Mouse (Mus musculus) bone marrow macrophage, adult 2 months (primary cell): ENCODE data around the gene Prmt3. TPM values are rescaled to one million over a fixed set of nuclear protein-coding genes. Genes with fewer than 3 reads are reported as not detected.
A peak's percentile ranks its signal among the peaks of the same experiment; 100 is the strongest.

ENCODE experiments used
- H3K27ac ChIP-seq: 2 replicates; pipeline ENCODE4 v1.5.1; 2012; ENCODE audit warnings: low read depth, low read length; ENCODE audit not compliant: insufficient read depth
- H3K4me1 ChIP-seq: 2 replicates; pipeline ENCODE4 v1.6.1; 2012; ENCODE audit warnings: low read length; ENCODE audit not compliant: control insufficient read depth, insufficient read depth
- H3K4me3 ChIP-seq: 2 replicates; pipeline ENCODE4 v1.5.1; 2012; ENCODE audit warnings: mild to moderate bottlenecking, low read length, moderate library complexity; ENCODE audit not compliant: insufficient read depth
- CTCF ChIP-seq: IDR thresholded peaks from 2 replicates; pipeline ENCODE4 v1.5.1; 2012; ENCODE audit warnings: low read depth, mild to moderate bottlenecking, low read length, moderate library complexity
- POLR2A ChIP-seq: IDR thresholded peaks from 2 replicates; pipeline ENCODE4 v1.6.1; 2012; ENCODE audit warnings: mild to moderate bottlenecking, low read depth, low read length, borderline replicate concordance
- polyA plus RNA-seq: library from polyadenylated mRNA; stranded (reverse); fragments of >200 nt; gene quantifications from 2 replicates; pipeline ENCODE4 v1.2.4, GENCODE M21; 2012; ENCODE audit not compliant: missing spikeins, insufficient read depth, insufficient read length

Gene Prmt3
- polyA plus RNA-seq, 1 experiment = 9.2 TPM

DNA sequence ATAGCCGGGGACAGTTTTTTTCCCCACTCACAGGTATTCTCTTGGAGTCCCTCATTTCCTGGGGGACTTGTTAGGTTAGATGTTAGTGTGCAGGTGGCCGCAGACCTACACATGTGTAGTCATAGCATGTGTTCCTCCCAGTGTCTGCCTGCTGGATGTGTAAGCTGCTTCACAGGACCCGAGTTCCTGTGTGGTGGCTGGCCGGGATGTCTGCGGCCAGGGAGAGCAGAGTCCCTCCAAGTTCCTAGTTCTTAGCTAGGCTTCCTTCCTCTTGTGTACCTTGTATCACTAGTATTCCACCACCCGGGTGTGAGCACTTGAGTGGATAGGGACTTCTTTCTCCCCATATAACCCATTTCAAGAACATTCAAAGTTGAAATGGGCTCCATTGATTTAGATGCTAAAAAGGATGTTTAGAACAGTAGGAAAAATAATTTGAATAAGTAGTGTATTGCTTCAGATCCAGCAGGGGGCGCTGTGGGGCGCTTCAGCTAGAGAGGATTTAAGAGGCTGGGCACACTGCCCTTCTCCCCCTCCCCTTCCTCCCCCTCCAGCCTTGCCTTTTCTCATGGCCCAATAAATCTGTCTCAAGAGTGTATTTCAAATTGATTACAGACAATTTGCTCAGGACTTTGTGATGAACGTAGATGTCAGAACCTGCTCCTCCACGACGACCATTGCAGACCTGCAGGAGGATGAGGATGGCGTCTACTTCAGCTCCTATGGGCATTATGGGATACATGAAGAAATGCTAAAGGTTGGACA, 8.7 kb downstream of the Prmt3 start:
- Histone ChIP-seq H3K4me1 (peaks cover 18% of the 10 kb centered on the region), H3K27ac (no peak overlapping the region), H3K4me3 (no peak overlapping the region)
- TF ChIP-seq POLR2A (no peak), CTCF (peak; percentile 92)

DNA sequence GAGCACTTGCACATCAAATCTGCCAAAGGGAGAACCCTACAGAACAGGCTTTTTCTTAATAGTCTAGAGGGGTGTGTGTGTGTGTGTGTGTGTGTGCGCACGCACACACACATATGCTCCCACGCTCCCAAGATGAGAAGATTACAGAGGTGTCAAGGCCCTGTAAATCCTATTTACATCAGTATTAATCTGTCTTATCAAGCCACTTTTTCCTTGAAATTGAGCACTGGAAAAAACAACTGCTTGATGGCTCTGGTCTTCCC, 9.2 kb downstream of the Prmt3 start:
- Histone ChIP-seq H3K27ac (no peak overlapping the region), H3K4me1 (peaks cover 18% of the 10 kb centered on the region), H3K4me3 (no peak overlapping the region)
- TF ChIP-seq POLR2A = no peak
- no peak for TF ChIP-seq CTCF

DNA sequence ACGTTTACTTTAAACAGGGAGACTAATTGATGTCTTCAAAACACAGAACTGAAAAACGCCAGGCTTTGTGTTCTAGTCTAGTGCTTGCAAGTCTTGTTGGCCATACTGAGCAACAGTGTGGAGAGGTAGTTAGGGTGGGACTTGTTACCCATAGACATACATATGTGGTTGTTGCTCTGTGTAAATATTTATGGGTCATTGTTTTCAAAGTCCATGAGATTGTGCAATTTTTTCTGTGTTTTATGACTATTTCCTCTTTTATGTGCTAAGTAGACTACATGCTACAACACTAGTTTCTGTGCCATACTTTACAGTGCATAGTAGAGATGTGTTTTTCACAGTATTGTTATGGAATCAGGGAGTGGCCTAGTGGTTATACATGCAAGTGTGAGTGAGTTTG, 16.2 kb downstream of the Prmt3 start:
- H3K27ac ChIP-seq = no peak overlapping the region
- TF ChIP-seq POLR2A (no peak), CTCF (no peak)
- H3K4me3 ChIP-seq = no peak overlapping the region
- peaks cover 11% of the 10 kb centered on the region for H3K4me1 ChIP-seq

- H3K4me3 ChIP-seq = no peak overlapping the region
- H3K4me1 ChIP-seq = peaks cover 11% of the 10 kb centered on the region
- TF ChIP-seq POLR2A (no peak), CTCF (no peak)
- no peak overlapping the region for H3K27ac ChIP-seq
Observed at GRCm38 (mm10) chr7:49797171-49797570, 19.0 kb downstream of the Prmt3 start.

- no peak overlapping the region for H3K27ac ChIP-seq
- TF ChIP-seq POLR2A (no peak), CTCF (no peak)
- H3K4me3 ChIP-seq = no peak overlapping the region
- peaks cover 5% of the 10 kb centered on the region for H3K4me1 ChIP-seq
Observed at GRCm38 (mm10) chr7:49803511-49803910, 25.4 kb downstream of the Prmt3 start.

DNA sequence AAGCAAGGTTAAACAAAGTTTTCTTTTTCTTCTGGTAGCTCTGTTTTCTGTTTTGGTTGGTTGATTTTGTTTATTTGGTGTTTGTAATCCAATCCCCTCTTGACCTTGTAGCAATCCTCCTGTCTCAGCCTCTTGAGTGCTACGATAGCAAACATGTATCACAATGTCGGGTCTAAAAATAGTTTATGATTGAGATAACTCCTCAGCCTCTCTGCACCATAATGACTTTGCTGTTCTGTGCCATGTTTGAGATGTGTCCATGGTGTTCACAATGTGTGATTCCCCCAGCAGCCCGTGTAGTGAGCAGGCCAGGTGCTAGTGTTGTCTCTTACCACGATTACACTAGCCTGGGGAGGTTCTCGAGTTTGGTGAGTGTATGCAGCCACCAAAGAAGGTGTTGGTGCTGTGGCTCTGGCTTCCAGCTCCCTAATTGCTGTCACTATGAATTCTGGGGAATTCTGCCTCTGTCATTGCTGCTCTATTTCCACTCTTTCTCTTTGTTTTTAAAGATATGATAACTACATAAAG, 26.6 kb downstream of the Prmt3 start:
- Histone ChIP-seq H3K27ac (no peak overlapping the region), H3K4me3 (no peak overlapping the region), H3K4me1 (peaks cover 5% of the 10 kb centered on the region)
- TF ChIP-seq CTCF (no peak), POLR2A (no peak)

DNA sequence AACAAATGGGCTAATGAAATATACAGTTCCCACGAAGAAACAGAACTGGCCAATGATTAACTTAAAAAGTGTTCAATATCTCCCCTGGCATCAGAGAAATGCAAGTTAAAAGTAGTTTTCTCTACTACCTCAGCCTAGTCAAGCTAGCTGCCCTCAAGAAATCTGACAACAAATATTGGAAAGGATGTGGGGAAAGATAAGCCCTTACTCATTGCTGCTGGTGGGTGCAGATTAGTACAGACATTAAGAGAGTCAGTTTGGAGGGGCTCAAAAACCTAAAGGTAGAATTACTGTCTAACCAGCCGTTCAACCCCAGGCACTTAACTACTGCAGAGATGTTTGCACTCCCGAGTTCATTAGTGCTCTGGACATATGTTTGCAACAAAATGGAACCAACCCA, 27.5 kb downstream of the Prmt3 start:
- peaks cover 5% of the 10 kb centered on the region for H3K4me1 ChIP-seq
- no peak overlapping the region for H3K4me3 ChIP-seq
- TF ChIP-seq POLR2A = no peak
- no peak for TF ChIP-seq CTCF
- no peak overlapping the region for H3K27ac ChIP-seq

DNA sequence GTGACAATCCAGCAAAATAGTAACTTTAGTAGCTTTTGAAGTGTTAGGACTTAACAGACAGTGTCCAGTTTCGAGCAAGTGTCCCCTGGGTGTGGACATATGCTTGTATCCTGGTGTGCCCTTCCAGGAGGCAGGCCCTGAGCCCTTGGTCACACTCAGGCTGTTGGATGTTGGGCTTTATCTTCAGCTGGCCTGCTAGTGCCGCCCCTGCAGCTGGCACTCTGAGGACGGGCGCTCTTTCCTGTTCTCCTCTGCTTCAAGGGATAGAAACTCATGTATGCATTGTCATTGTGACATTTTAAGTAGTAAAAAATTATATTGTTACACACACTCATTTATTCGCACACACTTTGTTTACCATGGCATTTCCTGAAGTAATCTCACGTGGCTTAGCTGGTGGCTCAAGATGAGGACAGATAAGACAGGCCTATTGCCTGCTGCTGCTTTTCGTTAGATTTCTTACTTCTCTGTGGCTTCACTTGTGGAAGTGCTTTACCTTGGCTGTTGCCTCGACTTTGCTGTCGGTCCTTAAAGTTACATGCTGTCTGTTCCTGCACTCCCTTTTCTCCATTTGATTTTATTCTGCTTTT, 29.0 kb downstream of the Prmt3 start:
- H3K27ac ChIP-seq = no peak overlapping the region
- no peak for TF ChIP-seq POLR2A
- H3K4me1 ChIP-seq = peaks cover 5% of the 10 kb centered on the region
- no peak overlapping the region for H3K4me3 ChIP-seq

DNA sequence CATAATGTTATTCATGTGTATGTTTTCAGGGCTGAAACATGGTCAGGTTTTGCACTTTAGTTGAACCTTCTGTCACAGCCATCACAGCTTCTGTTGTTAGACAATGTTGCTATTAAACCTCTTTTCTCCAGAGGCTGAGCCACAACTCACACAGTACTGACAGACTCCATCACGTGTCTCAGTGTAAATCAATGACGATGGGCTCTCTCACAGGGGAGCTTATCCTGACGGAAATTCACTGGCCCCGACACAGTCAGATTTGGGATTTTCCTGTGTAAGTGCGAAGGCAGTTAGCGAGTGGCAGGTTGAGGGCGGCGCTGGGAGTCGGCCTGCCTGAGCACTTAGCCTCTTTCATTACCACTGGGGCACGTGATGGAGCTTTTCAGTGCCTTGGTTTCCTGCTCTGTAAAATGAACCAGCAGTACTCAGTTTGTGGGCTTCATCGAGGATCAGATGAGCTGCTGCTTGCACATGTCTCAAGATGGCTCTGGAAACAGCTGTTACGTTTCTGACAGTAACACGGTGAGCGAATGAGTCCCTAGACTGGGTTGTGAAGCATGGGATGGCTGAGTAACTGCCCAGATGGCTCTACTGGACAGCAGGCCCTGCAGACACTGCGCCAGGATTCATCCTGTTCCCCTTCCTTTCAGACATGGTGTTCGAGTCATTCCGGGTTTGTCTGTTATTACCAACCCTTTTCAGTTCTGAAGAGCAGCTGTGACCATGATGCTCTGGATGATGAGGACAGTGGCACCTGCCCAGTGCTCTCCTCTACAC, 29.9 kb downstream of the Prmt3 start:
- Histone ChIP-seq H3K27ac (no peak overlapping the region), H3K4me1 (peaks cover under 1% of the 10 kb centered on the region; the same call in 1 of the 2 replicates), H3K4me3 (no peak overlapping the region)
- TF ChIP-seq POLR2A (no peak), CTCF (no peak)

- TF ChIP-seq CTCF = no peak
- TF ChIP-seq POLR2A = no peak
- Histone ChIP-seq H3K4me3 (no peak overlapping the region), H3K4me1 (no peaks in the 10 kb centered on the region), H3K27ac (no peak overlapping the region)
Observed at GRCm38 (mm10) chr7:49809100-49809499, 31.0 kb downstream of the Prmt3 start.

DNA sequence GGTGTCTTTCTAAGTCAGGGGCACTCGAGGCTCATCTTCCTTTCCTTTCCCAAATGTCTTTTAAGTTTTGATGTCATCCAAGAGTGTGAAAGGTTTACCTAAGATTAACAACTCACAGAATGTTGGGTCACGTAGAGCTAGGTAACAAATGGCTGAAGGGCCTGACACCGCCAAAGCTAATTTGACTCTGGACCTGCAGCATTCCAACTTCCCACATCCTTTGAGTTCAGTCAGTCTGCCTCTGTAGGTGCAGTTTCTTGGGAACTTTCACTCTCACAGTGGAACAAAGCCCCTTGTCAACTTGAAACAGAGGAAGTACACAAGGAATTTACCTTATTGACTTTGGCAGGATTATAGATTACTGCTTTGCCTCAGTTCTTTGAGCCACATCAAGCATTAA, 31.4 kb downstream of the Prmt3 start:
- Histone ChIP-seq H3K4me3 (no peak overlapping the region), H3K4me1 (no peaks in the 10 kb centered on the region), H3K27ac (no peak overlapping the region)
- TF ChIP-seq POLR2A (no peak), CTCF (no peak)
